ENCODE assay signal across 8 mouse cellular contexts in the genomic region with DNA sequence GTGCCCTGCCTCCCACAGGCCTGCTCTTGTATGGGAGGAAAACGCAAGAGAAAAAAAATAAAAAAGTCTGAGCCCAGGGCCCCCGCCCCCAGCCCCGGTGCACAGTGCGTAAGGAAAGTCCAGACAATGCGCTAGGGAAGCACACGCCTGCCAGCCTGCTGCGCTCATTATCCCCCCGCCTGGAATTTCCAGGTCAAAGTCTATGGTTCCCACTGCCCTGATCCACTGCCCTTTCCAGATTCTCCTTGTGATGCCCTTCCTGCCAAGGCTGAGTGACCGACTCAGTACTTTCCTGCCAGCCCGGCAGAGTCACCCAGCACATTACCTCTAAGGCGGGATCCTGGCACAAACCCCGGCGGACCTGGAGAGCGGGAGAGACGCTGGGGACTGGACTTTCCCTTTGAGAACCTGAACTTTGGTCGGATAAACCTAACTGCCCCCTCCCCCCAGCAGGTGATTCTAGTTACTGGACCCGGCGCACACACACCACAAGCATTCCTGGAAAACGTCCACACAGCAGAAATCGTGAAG. TPM values are rescaled to one million over a fixed set of nuclear protein-coding genes. Genes with fewer than 3 reads are reported as not detected.
DNase-seq lines count a peak whose midpoint lies in the region; ATAC-seq lines count a peak whose summit lies in the region.

No protein-coding gene starts in this region.

- no peaks in the 10 kb centered on the region for H3K27me3 ChIP-seq in forebrain, embryonic 13.5 days
- no peaks in the 10 kb centered on the region for H3K27me3 ChIP-seq in intestine, embryonic 16.5 days (replicated peaks; ENCODE audit: control insufficient read depth, insufficient read depth, low read length)
- H3K27me3 ChIP-seq in liver, embryonic 15.5 days, result peaks cover 14% of the 10 kb centered on the region

- H3K4me2 ChIP-seq in forebrain, embryonic 13.5 days, result peak overlapping the region; percentile 27
- H3K4me2 ChIP-seq in intestine, embryonic 16.5 days (ENCODE audit: low read depth, low read length), result peak overlapping the region; percentile 37
- peak overlapping the region; percentile 37 for H3K4me2 ChIP-seq in liver, embryonic 15.5 days

- H3K27ac ChIP-seq in forebrain, embryonic 13.5 days, result no peak overlapping the region
- H3K27ac ChIP-seq in intestine, embryonic 16.5 days (ENCODE audit: low read length), result peak overlapping the region; percentile 47
- H3K27ac ChIP-seq in liver, embryonic 15.5 days (replicated peaks), result peak overlapping the region; percentile 41; the same call in 1 of the 2 replicates

- peaks cover 20% of the 10 kb centered on the region for H3K4me1 ChIP-seq in forebrain, embryonic 13.5 days
- peaks cover 43% of the 10 kb centered on the region for H3K4me1 ChIP-seq in intestine, embryonic 16.5 days (ENCODE audit: control insufficient read depth, insufficient read depth, low read length)
- peaks cover 15% of the 10 kb centered on the region; the same call in 1 of the 2 replicates for H3K4me1 ChIP-seq in liver, embryonic 15.5 days (replicated peaks)

- DNase-seq in heart, adult 11 months, result peak; percentile 97
- DNase-seq in heart, postnatal 10 days, result no peak
- no peak for DNase-seq in layer of hippocampus, postnatal 36 days
- DNase-seq in spleen, postnatal 14 days (ENCODE audit: low spot score in 2 of 2), result no peak
- no peak for DNase-seq in urinary bladder, adult 2 months (ENCODE audit: low spot score)

- no peaks in the 10 kb centered on the region for H3K9me3 ChIP-seq in forebrain, embryonic 13.5 days (replicated peaks)
- no peaks in the 10 kb centered on the region for H3K9me3 ChIP-seq in intestine, embryonic 16.5 days (ENCODE audit: control insufficient read depth, low read length)
- H3K9me3 ChIP-seq in liver, embryonic 15.5 days (replicated peaks), result no peaks in the 10 kb centered on the region

- no peak overlapping the region for H3K4me3 ChIP-seq in forebrain, embryonic 13.5 days
- H3K4me3 ChIP-seq in intestine, embryonic 16.5 days (ENCODE audit: low read length), result peak overlapping the region; percentile 15; the same call in 1 of the 2 replicates
- peak overlapping the region; percentile 35 for H3K4me3 ChIP-seq in liver, embryonic 15.5 days (replicated peaks)

- H3K36me3 ChIP-seq in forebrain, embryonic 13.5 days (ENCODE audit: poor library complexity, severe bottlenecking), result no peaks in the 10 kb centered on the region
- no peaks in the 10 kb centered on the region for H3K36me3 ChIP-seq in intestine, embryonic 16.5 days (ENCODE audit: control insufficient read depth, insufficient read depth, low read length)
- H3K36me3 ChIP-seq in liver, embryonic 15.5 days (replicated peaks), result no peaks in the 10 kb centered on the region

- intact Hi-C loops in heart, postnatal 10 days (cut with DNase I), result loop anchor here (5.0 to 10.0 kb wide), 2 partner anchors 33 to 275 kb away; a partner anchor contains a TSS

- peak; percentile 21; the same call in 1 of the 2 replicates for ATAC-seq in forebrain, embryonic 13.5 days
- ATAC-seq in intestine, embryonic 16.5 days, result peak; percentile 69
- ATAC-seq in liver, embryonic 15.5 days (ENCODE audit: insufficient read depth), result peak; percentile 58

- H3K9ac ChIP-seq in forebrain, embryonic 13.5 days, result no peak overlapping the region
- H3K9ac ChIP-seq in intestine, embryonic 16.5 days (ENCODE audit: low read depth, low read length), result peak overlapping the region; percentile 31
- no peak overlapping the region for H3K9ac ChIP-seq in liver, embryonic 15.5 days

- WGBS in forebrain, embryonic 13.5 days, result 47% methylated on average over 20 of the region's 20 CpGs
- WGBS in intestine, embryonic 16.5 days, result 41% methylated on average over 20 of the region's 20 CpGs
- WGBS in liver, embryonic 15.5 days (ENCODE audit: insufficient replicate concordance), result 23% methylated on average over 20 of the region's 20 CpGs

RNA-seq across cellular contexts. Expression of a gene that starts 33.2 kb away (rescaled TPM):
- 100 to 1,000 TPM; 697 to 713 TPM for total RNA-seq in heart, postnatal 10 days (2021)
- 21.7 and 24.0 TPM in 2 replicates for polyA plus RNA-seq in forebrain, embryonic 13.5 days (2015; fragmentation: Nextera tagmentation; extraction: Ambion mirVana)
- 39.1 and 50.2 TPM in 2 replicates for polyA plus RNA-seq in intestine, embryonic 16.5 days (2015; fragmentation: Nextera tagmentation; extraction: Ambion mirVana)
- polyA plus RNA-seq in liver, embryonic 15.5 days (2015; fragmentation: Nextera tagmentation; extraction: Ambion mirVana), result 7.9 and 9.1 TPM in 2 replicates
- 10 to 100 TPM; 46.4 to 57.3 TPM for total RNA-seq in layer of hippocampus, postnatal 36 days (2021)
- 109 and 190 TPM in 2 replicates for polyA plus RNA-seq in urinary bladder, adult 2 months (2012; rRNA removed)

RNA-seq across cellular contexts. Expression of a gene that starts 33.3 kb away (rescaled TPM):
- total RNA-seq in heart, postnatal 10 days (2021), result 1,000 to 10,000 TPM; 1,260 to 1,378 TPM
- 50.8 and 53.5 TPM in 2 replicates for polyA plus RNA-seq in forebrain, embryonic 13.5 days (2015; fragmentation: Nextera tagmentation; extraction: Ambion mirVana)
- 136 and 172 TPM in 2 replicates for polyA plus RNA-seq in intestine, embryonic 16.5 days (2015; fragmentation: Nextera tagmentation; extraction: Ambion mirVana)
- 20.5 and 27.6 TPM in 2 replicates for polyA plus RNA-seq in liver, embryonic 15.5 days (2015; fragmentation: Nextera tagmentation; extraction: Ambion mirVana)
- 10 to 100 TPM; 47.7 to 51.9 TPM for total RNA-seq in layer of hippocampus, postnatal 36 days (2021)
- 261 and 385 TPM in 2 replicates for polyA plus RNA-seq in urinary bladder, adult 2 months (2012; rRNA removed)
